Mouse (Mus musculus): ENCODE results near the gene Vps50.

- TF ChIP-seq POLR2A (IDR thresholded peaks at IDR 0.05; ENCODE audit: low read depth, low read length) (no peak), CTCF (IDR thresholded peaks at IDR 0.05; ENCODE audit: extremely low read depth, insufficient read length, insufficient replicate concordance, low read depth, low read length) (no peak)
Observed at GRCm38 (mm10) chr6:3536048-3536447, 37.9 kb downstream of the Vps50 start.

Measured in small intestine, adult 2 months (tissue).